Mouse (Mus musculus): ENCODE results near the gene Arhgap45.

DNA sequence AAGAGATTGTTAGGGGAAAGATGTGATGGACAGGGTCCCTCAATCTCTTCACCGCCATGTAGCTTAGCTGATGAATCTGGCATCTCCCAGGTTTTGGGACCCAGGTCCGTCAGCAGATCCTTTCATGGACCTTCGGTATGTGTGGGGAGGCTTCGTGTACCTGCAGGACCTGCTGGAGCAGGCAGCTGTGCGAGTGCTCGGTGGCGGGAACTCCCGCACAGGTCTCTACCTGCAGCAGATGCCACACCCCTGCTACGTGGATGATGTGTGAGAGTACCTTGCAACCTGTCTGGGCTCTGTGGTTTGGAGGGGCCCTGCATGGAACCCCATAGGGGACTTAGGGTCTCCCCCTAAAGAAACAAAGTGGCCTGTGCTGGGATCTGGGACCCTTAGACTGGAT, 14.5 kb upstream of the Arhgap45 start:
- TF ChIP-seq CTCF (IDR thresholded peaks at IDR 0.05) (no peak), EP300 (IDR thresholded peaks at IDR 0.05; ENCODE audit: insufficient read depth, low read depth, low read length) (no peak)

Measured in heart, adult 2 months (tissue).